Comparison of ENCODE assay signal across 21 mouse cellular contexts in genomic region chr6:122100904-122101303, GRCm38 (mm10).
"Had no signal": no experiment of that assay in that cellular context is flagged by ENCODE, and none has a peak within 500 bp of the region (broad histone marks: within the 10 kb centered on the region; RNA-seq: fewer than 3 reads in every experiment).

No protein-coding gene starts in this region.

- H3K4me1 ChIP-seq: kidney, embryonic 15.5 days; limb, embryonic 10.5 days; limb, embryonic 13.5 days; midbrain, embryonic 12.5 days; midbrain, embryonic 15.5 days; neural tube, embryonic 12.5 days; stomach, embryonic 15.5 days had no signal

- DNase-seq: kidney, adult 8-10 months; kidney, postnatal 10 days; kidney, postnatal 36 days; liver; liver, postnatal 0 days; lung, embryonic 14.5 days; retina, postnatal 1 day; right cerebral cortex, postnatal 25 days; spleen, adult 18-20 months; thymus, adult 18-20 months; thymus, postnatal 36 days had no signal

- H3K27ac ChIP-seq: kidney, embryonic 15.5 days; limb, embryonic 10.5 days; limb, embryonic 13.5 days; liver, embryonic 14.5 days; macrophage; midbrain, embryonic 12.5 days; midbrain, embryonic 15.5 days; neural tube, embryonic 12.5 days; stomach, embryonic 15.5 days had no signal

- ATAC-seq: liver, postnatal 0 days; lung, postnatal 0 days; midbrain, embryonic 15.5 days had no signal

- H3K9me3 ChIP-seq: kidney, embryonic 15.5 days; midbrain, embryonic 15.5 days; stomach, embryonic 15.5 days had no signal

- H3K36me3 ChIP-seq: kidney, embryonic 15.5 days; limb, embryonic 10.5 days; limb, embryonic 13.5 days; midbrain, embryonic 12.5 days; midbrain, embryonic 15.5 days; neural tube, embryonic 12.5 days; stomach, embryonic 15.5 days had no signal

- H3K9ac ChIP-seq: kidney, embryonic 15.5 days; limb, embryonic 13.5 days; liver, embryonic 14.5 days; liver, postnatal 0 days; lung, embryonic 14.5 days; midbrain, embryonic 12.5 days; midbrain, embryonic 15.5 days; neural tube, embryonic 12.5 days; stomach, embryonic 15.5 days had no signal

- H3K27me3 ChIP-seq: kidney, embryonic 15.5 days; limb, embryonic 13.5 days; midbrain, embryonic 12.5 days; midbrain, embryonic 15.5 days; neural tube, embryonic 12.5 days; stomach, embryonic 15.5 days had no signal

- H3K4me2 ChIP-seq: kidney, embryonic 15.5 days; limb, embryonic 13.5 days; lung, embryonic 14.5 days; midbrain, embryonic 12.5 days; midbrain, embryonic 15.5 days; neural tube, embryonic 12.5 days; stomach, embryonic 15.5 days had no signal

- H3K4me3 ChIP-seq: kidney, embryonic 15.5 days; limb, embryonic 10.5 days; limb, embryonic 13.5 days; midbrain, embryonic 12.5 days; midbrain, embryonic 15.5 days; neural tube, embryonic 12.5 days; stomach, embryonic 15.5 days had no signal
